Mouse (Mus musculus): ENCODE measurements around the gene Gm14632.
"Not testable (repeated sequence)": the region's sequence is repeated elsewhere in the genome, so short reads cannot be mapped to it uniquely, and the experiment has no call there.

Gm14632 gene

GRCm38 (mm10) chrX:30329472-30329871 is at the start of gene Gm14632:
Gene Gm14632, plus strand, starts transcription at chrX:30329772.
- DNase-seq (ENCODE audit: low read depth, low spot score): not testable (repeated sequence)
